Mouse (Mus musculus): ENCODE results near the gene Uspl1. TPM values are rescaled to one million over a fixed set of nuclear protein-coding genes. Genes with fewer than 3 reads are reported as not detected.

Uspl1 gene
- polyA plus RNA-seq, 1 experiment from 2014 or later, result 15.5 TPM

DNA sequence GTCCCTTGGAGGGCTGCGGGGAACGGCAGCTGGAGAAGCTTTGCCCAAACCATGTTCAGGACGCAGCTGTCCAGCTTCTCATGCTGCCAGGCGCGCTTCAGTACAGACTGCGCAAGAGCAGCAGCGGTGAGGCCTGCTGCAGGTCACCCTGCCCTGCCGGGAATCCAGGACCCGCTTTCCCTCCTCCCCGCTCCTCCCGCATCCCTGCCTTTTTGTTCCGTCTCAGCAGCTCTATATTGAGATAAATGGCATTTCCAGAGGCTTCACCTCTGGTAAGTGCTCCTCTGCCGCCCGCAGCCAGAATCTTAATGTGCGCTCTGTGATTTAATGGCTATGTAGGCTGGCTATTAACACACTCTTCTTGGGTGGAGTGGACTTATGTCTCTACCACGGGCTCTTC is 74.9 kb downstream of the Uspl1 start:
- no peak overlapping the region for H3K27ac ChIP-seq (replicated peaks)
- WGBS, result 42% methylated on average over 16 of the region's 16 CpGs
- ATAC-seq (ENCODE audit: low FRiP score, low TSS enrichment), result no peak

GRCm38 (mm10) chr5:149261449-149261848 is 77.3 kb downstream of the Uspl1 start:
- Histone ChIP-seq H3K4me3 (ENCODE audit: low read depth, low read length) (no peak overlapping the region), H3K27ac (replicated peaks) (no peak overlapping the region), H3K36me3 (ENCODE audit: control insufficient read depth, insufficient read depth, low read length) (no peaks in the 10 kb centered on the region), H3K4me1 (replicated peaks; ENCODE audit: control insufficient read depth, insufficient read depth) (no peaks in the 10 kb centered on the region), H3K9me3 (ENCODE audit: control insufficient read depth, low read length) (no peaks in the 10 kb centered on the region), H3K27me3 (ENCODE audit: control insufficient read depth, insufficient read depth, low read length) (no peaks in the 10 kb centered on the region), H3K9ac (ENCODE audit: low read length) (no peak overlapping the region), H3K4me2 (replicated peaks; ENCODE audit: low read depth) (no peak overlapping the region)
- TF ChIP-seq EP300 (optimal IDR thresholded peaks at IDR 0.05), result no peak
- TF ChIP-seq CTCF (IDR thresholded peaks at IDR 0.05; ENCODE audit: low read depth), result no peak
- WGBS, result 70% methylated on average over 7 of the region's 7 CpGs
- DNase-seq (ENCODE audit: low spot score), result no peak
- ATAC-seq (ENCODE audit: low FRiP score, low TSS enrichment), result no peak

More for the DNA sequence above, 74.9 kb downstream of the Uspl1 start:
- Histone ChIP-seq H3K36me3 (ENCODE audit: control insufficient read depth, insufficient read depth, low read length) (no peaks in the 10 kb centered on the region), H3K4me1 (replicated peaks; ENCODE audit: control insufficient read depth, insufficient read depth) (no peaks in the 10 kb centered on the region), H3K4me3 (ENCODE audit: low read depth, low read length) (no peak overlapping the region), H3K9me3 (ENCODE audit: control insufficient read depth, low read length) (no peaks in the 10 kb centered on the region), H3K9ac (ENCODE audit: low read length) (no peak overlapping the region), H3K4me2 (replicated peaks; ENCODE audit: low read depth) (0 out of 2 replicates have a peak overlapping the region, but pooled peaks have one; percentile 2), H3K27me3 (ENCODE audit: control insufficient read depth, insufficient read depth, low read length) (no peaks in the 10 kb centered on the region)
- TF ChIP-seq CTCF (IDR thresholded peaks at IDR 0.05; ENCODE audit: low read depth) (no peak), EP300 (optimal IDR thresholded peaks at IDR 0.05) (no peak)
- no peak for DNase-seq (ENCODE audit: low spot score)

- no peak overlapping the region for H3K9ac ChIP-seq (ENCODE audit: low read length)
- H3K27me3 ChIP-seq (ENCODE audit: control insufficient read depth, insufficient read depth, low read length), result no peaks in the 10 kb centered on the region
- H3K27ac ChIP-seq (replicated peaks), result no peak overlapping the region
- TF ChIP-seq EP300 (optimal IDR thresholded peaks at IDR 0.05), result no peak
- peak; percentile 61 for TF ChIP-seq CTCF (IDR thresholded peaks at IDR 0.05; ENCODE audit: low read depth)
- H3K4me1 ChIP-seq (replicated peaks; ENCODE audit: control insufficient read depth, insufficient read depth), result no peaks in the 10 kb centered on the region
- no peak overlapping the region for H3K4me3 ChIP-seq (ENCODE audit: low read depth, low read length)
- ATAC-seq (ENCODE audit: low FRiP score, low TSS enrichment) (no peak), DNase-seq (ENCODE audit: low spot score) (no peak)
- H3K9me3 ChIP-seq (ENCODE audit: control insufficient read depth, low read length), result no peaks in the 10 kb centered on the region
- WGBS, result 61% methylated on average over 6 of the region's 6 CpGs
- H3K4me2 ChIP-seq (replicated peaks; ENCODE audit: low read depth), result no peak overlapping the region
- H3K36me3 ChIP-seq (ENCODE audit: control insufficient read depth, insufficient read depth, low read length), result no peaks in the 10 kb centered on the region
These were observed 77.7 kb downstream of the Uspl1 start for GRCm38 (mm10) chr5:149261866-149262265.

DNA sequence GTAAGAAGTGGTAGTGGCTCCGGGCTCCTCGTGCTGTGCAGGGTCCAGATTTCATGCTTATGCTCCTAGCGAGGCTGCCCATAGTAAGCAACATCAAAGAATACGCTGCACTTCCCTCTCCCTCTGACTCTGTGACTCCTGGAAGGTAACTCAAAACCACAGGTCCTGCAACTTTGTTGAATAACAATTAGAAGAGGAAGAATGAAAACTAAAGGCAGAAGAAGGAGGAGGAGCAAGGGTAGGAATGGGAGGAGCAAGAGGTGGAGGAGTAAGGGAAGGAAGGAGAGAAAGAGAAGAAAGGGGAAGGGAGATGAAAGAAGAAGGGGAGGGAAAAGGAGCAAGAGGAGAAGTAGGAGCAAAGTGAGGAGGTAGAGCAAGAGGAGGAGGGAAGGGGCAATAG is 80.3 kb downstream of the Uspl1 start, which contains the start of gene Alox5ap:
TSS of gene Alox5ap (plus strand) at position 363 of the 400 bp plus-strand sequence.
- DNase-seq (ENCODE audit: low spot score), result no peak
- Histone ChIP-seq H3K9ac (ENCODE audit: low read length) (no peak within 1 kb of the TSS), H3K4me2 (replicated peaks; ENCODE audit: low read depth) (no peak within 1 kb of the TSS), H3K4me1 (replicated peaks; ENCODE audit: control insufficient read depth, insufficient read depth) (no peaks in the 10 kb centered on the region), H3K27me3 (ENCODE audit: control insufficient read depth, insufficient read depth, low read length) (no peaks in the 10 kb centered on the region), H3K4me3 (ENCODE audit: low read depth, low read length) (no peak within 1 kb of the TSS), H3K9me3 (ENCODE audit: control insufficient read depth, low read length) (no peaks in the 10 kb centered on the region), H3K27ac (replicated peaks) (no peak within 1 kb of the TSS), H3K36me3 (ENCODE audit: control insufficient read depth, insufficient read depth, low read length) (no peaks in the 10 kb centered on the region)
- 51% methylated on average over 4 of the region's 4 CpGs for whole genome bisulfite sequencing
- TF ChIP-seq CTCF (IDR thresholded peaks at IDR 0.05; ENCODE audit: low read depth) (no peak), EP300 (optimal IDR thresholded peaks at IDR 0.05) (no peak)
- no peak for ATAC-seq (ENCODE audit: low FRiP score, low TSS enrichment)

DNA sequence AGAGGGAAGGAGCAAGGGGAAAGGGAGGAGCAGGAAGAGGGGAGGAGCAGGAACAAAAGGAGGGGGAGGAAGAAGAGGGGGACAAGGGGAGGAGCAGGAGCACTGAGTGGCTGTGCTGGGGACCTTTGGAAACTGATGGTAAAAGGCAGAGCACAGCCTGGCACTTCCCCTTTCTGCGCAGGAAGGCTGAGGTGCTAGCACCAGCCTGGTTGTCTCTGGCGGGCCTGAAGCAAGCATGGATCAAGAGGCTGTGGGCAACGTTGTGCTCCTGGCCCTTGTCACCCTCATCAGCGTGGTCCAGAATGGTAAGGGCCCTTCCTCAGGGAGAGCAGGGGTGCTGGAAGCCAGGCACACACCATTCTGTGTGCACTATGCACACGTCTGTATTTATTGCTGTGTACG is 80.7 kb downstream of the Uspl1 start:
- no peaks in the 10 kb centered on the region for H3K36me3 ChIP-seq (ENCODE audit: control insufficient read depth, insufficient read depth, low read length)
- no peak for DNase-seq (ENCODE audit: low spot score)
- no peak for ATAC-seq (ENCODE audit: low FRiP score, low TSS enrichment)
- no peaks in the 10 kb centered on the region for H3K4me1 ChIP-seq (replicated peaks; ENCODE audit: control insufficient read depth, insufficient read depth)
- WGBS, result 54% methylated on average over 6 of the region's 6 CpGs
- no peak overlapping the region for H3K4me2 ChIP-seq (replicated peaks; ENCODE audit: low read depth)
- H3K4me3 ChIP-seq (ENCODE audit: low read depth, low read length), result no peak overlapping the region
- H3K9me3 ChIP-seq (ENCODE audit: control insufficient read depth, low read length), result no peaks in the 10 kb centered on the region
- H3K9ac ChIP-seq (ENCODE audit: low read length), result no peak overlapping the region
- no peaks in the 10 kb centered on the region for H3K27me3 ChIP-seq (ENCODE audit: control insufficient read depth, insufficient read depth, low read length)
- no peak overlapping the region for H3K27ac ChIP-seq (replicated peaks)
- TF ChIP-seq CTCF (IDR thresholded peaks at IDR 0.05; ENCODE audit: low read depth) (no peak), EP300 (optimal IDR thresholded peaks at IDR 0.05) (no peak)

Small RNA genes lying within 50 kb of the gene (microRNA-seq; reads per million reads assigned to microRNA genes)
- not detected for gene Gm24105

Other genes starting within 250 kb of the Uspl1 start
- 0.99 TPM in 1 of 2 replicates, not detected in the other for gene Gm42791, start 189.2 kb upstream of the Uspl1 start, polyA plus RNA-seq (2015; fragmentation: Nextera tagmentation; extraction: Ambion mirVana)
- gene Hmgb1, start 139 bp downstream of the Uspl1 start, polyA plus RNA-seq (2015; fragmentation: Nextera tagmentation; extraction: Ambion mirVana), result 653 and 712 TPM in 2 replicates
- gene Alox5ap, start 80.4 kb downstream of the Uspl1 start, polyA plus RNA-seq (2015; fragmentation: Nextera tagmentation; extraction: Ambion mirVana), result 8.2 and 9.3 TPM in 2 replicates
- gene Medag, start 227.4 kb downstream of the Uspl1 start, polyA plus RNA-seq (2015; fragmentation: Nextera tagmentation; extraction: Ambion mirVana), result 3.4 and 4.1 TPM in 2 replicates

All from stomach, postnatal 0 days (tissue).